Mouse (Mus musculus): ENCODE data around the gene Ran. TPM values are rescaled to one million over a fixed set of nuclear protein-coding genes. Genes with fewer than 3 reads are reported as not detected.
A peak's percentile ranks its signal among the peaks of the same experiment; 100 is the strongest.

Ran gene
- polyA plus RNA-seq, 2 experiments = 266 to 476 TPM

DNA sequence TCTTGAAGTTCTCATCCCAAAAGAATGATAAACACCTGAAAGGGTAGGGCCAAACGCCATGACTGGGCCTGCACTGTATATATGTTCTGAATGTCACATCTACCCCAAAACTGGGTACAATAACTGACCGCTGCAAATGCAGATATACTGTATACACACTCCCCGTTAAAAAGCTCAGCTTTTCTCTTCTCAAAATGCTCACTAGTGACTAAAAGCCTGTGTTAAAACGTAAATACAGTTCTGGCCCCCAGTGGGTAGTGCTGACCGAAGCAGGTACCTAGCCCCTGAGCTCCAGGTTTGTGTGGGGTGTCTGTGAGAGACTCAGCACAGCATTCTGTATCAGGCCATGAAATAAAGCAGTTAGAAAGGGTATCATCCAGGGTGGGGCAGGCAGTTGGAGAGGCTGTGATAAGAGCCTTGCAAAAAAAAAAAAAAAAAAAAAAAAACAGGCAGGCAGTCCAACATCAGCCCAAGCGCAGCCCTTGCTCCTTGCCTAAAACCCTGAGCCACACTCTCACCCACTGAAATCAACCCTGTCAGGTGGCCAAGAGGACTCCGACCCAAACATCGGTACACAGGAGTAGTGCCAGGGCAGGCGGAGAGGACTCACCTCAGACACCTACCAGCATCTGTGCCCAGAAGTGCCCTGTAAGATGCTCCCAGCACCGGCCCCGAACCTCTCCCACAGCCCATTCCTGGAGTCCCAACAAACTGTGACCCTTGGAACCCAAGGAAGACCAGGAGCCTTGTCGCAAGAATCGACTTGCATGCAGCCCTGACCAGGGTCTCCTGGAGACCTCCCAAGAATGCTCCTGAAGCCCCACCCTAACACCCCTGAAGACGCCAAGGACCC lies 12.5 kb upstream of the Ran start:
- H3K36me3 ChIP-seq (ENCODE audit: control insufficient read depth, insufficient read depth, low read length) = no peaks in the 10 kb centered on the region
- no peak overlapping the region for H3K27ac ChIP-seq (replicated peaks; ENCODE audit: low read depth, low read length)
- peak overlapping the region; percentile 86 for H3K4me2 ChIP-seq (replicated peaks; ENCODE audit: low read depth, low read length, severe bottlenecking)
- H3K27me3 ChIP-seq (ENCODE audit: control insufficient read depth, insufficient read depth, low read length) = no peaks in the 10 kb centered on the region
- 50% methylated on average over 13 of the region's 14 CpGs for WGBS
- peaks cover 9% of the 10 kb centered on the region for H3K4me1 ChIP-seq (ENCODE audit: control insufficient read depth, insufficient read depth, low read length)
- no peaks in the 10 kb centered on the region for H3K9me3 ChIP-seq (ENCODE audit: control insufficient read depth, low read length)
- no peak for TF ChIP-seq POLR2A (IDR thresholded peaks at IDR 0.05; ENCODE audit: borderline replicate concordance, extremely low read depth, insufficient read depth, insufficient read length)
- DNase-seq (ENCODE audit: low spot score) (no peak), ATAC-seq (ENCODE audit: low FRiP score, low read depth) (no peak)
- H3K4me3 ChIP-seq (replicated peaks; ENCODE audit: low read length) = peak overlapping the region; percentile 70
- H3K9ac ChIP-seq (ENCODE audit: low read depth, low read length, severe bottlenecking) = peak overlapping the region; percentile 71

DNA sequence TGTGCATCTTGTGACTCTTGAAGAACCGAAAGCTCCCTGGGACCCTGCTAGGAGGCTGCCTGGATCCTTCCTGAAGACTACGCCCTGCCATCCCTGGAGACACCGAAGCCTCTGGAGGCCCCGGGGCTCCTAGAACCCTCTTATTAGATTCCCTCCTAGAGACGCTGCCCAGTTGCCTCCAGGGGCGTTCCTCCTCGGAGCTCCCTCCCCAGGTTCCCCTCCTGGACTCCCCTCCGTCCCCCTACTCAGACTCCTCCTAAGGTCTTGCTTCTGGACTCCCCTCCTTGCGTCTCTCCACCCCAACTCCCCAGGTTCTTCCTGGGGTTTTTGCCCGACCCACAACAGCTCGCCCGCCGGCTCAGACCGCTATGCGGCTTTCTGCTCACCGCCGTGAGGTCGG lies 11.9 kb upstream of the Ran start:
- Histone ChIP-seq H3K4me1 (ENCODE audit: control insufficient read depth, insufficient read depth, low read length) (peaks cover 9% of the 10 kb centered on the region), H3K4me3 (replicated peaks; ENCODE audit: low read length) (peak overlapping the region; percentile 70), H3K4me2 (replicated peaks; ENCODE audit: low read depth, low read length, severe bottlenecking) (peak overlapping the region; percentile 86), H3K9me3 (ENCODE audit: control insufficient read depth, low read length) (no peaks in the 10 kb centered on the region), H3K27me3 (ENCODE audit: control insufficient read depth, insufficient read depth, low read length) (no peaks in the 10 kb centered on the region), H3K9ac (ENCODE audit: low read depth, low read length, severe bottlenecking) (peak overlapping the region; percentile 71), H3K36me3 (ENCODE audit: control insufficient read depth, insufficient read depth, low read length) (no peaks in the 10 kb centered on the region), H3K27ac (replicated peaks; ENCODE audit: low read depth, low read length) (no peak overlapping the region; the same call in 1 of the 2 replicates)
- TF ChIP-seq POLR2A (IDR thresholded peaks at IDR 0.05; ENCODE audit: borderline replicate concordance, extremely low read depth, insufficient read depth, insufficient read length) = no peak
- DNase-seq (ENCODE audit: low spot score) = no peak
- peak; percentile 62 for ATAC-seq (ENCODE audit: low FRiP score, low read depth)
- WGBS = 3% methylated on average over 18 of the region's 18 CpGs

DNA sequence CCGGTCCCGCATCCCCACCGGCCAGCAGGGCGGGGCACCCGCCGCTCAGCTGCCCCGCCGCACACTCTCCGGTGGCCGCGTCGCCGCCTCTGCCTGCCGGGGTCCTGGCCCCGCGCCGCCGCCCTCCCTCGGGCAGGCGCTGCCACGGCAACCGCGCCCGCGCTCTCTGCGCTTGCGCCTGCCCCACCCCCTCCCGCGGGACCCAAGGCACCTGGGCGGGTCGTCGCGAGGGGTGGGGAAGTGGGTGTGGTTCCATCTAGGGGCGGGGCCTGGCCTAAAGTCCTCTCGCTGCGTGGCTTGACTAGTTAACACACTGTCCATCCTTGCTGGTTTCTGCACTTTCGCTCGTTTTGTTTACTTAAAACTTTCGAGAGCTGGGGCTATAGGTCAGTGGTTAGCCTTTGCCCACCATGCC lies 11.4 kb upstream of the Ran start, which contains the start of gene Stx2:
TSS of gene Stx2 (minus strand) at position 163 of the 415 bp plus-strand sequence.
- Histone ChIP-seq H3K9me3 (ENCODE audit: control insufficient read depth, low read length) (no peaks in the 10 kb centered on the region), H3K4me2 (replicated peaks; ENCODE audit: low read depth, low read length, severe bottlenecking) (peak within 1 kb of the TSS; percentile 86), H3K4me3 (replicated peaks; ENCODE audit: low read length) (peak within 1 kb of the TSS; percentile 70), H3K27ac (replicated peaks; ENCODE audit: low read depth, low read length) (no peak within 1 kb of the TSS; the same call in 1 of the 2 replicates), H3K36me3 (ENCODE audit: control insufficient read depth, insufficient read depth, low read length) (no peaks in the 10 kb centered on the region), H3K27me3 (ENCODE audit: control insufficient read depth, insufficient read depth, low read length) (no peaks in the 10 kb centered on the region), H3K4me1 (ENCODE audit: control insufficient read depth, insufficient read depth, low read length) (peaks cover 9% of the 10 kb centered on the region), H3K9ac (ENCODE audit: low read depth, low read length, severe bottlenecking) (peak within 1 kb of the TSS; percentile 71)
- DNase-seq (ENCODE audit: low spot score) (peak; percentile 87), ATAC-seq (ENCODE audit: low FRiP score, low read depth) (peak; percentile 92)
- 2% methylated on average over 39 of the region's 39 CpGs for WGBS
- TF ChIP-seq POLR2A (IDR thresholded peaks at IDR 0.05; ENCODE audit: borderline replicate concordance, extremely low read depth, insufficient read depth, insufficient read length) = no peak

DNA sequence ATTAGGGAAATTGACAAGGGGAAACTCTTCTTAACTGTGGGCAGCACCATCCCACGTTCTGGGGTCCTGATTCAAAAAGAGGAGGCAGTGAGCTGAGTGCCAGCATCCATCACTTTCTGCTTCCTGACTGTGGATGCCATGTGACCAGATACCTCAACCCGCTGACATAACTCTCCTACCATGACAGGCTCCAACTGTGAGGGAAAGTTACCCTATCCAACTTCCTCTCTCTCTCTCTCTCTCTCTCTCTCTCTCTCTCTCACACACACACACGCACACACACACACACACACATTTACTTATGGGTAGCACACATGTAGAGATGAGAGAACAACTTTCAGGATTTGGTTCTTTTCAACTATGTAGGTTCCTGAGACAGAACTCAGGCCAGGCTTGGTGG lies 10.3 kb upstream of the Ran start:
- H3K36me3 ChIP-seq (ENCODE audit: control insufficient read depth, insufficient read depth, low read length) = no peaks in the 10 kb centered on the region
- DNase-seq (ENCODE audit: low spot score) (no peak), ATAC-seq (ENCODE audit: low FRiP score, low read depth) (no peak)
- WGBS = 81% methylated on average over 3 of the region's 3 CpGs
- peaks cover 9% of the 10 kb centered on the region for H3K4me1 ChIP-seq (ENCODE audit: control insufficient read depth, insufficient read depth, low read length)
- no peak overlapping the region for H3K27ac ChIP-seq (replicated peaks; ENCODE audit: low read depth, low read length)
- H3K9ac ChIP-seq (ENCODE audit: low read depth, low read length, severe bottlenecking) = no peak overlapping the region
- no peak overlapping the region for H3K4me3 ChIP-seq (replicated peaks; ENCODE audit: low read length)
- TF ChIP-seq POLR2A (IDR thresholded peaks at IDR 0.05; ENCODE audit: borderline replicate concordance, extremely low read depth, insufficient read depth, insufficient read length) = no peak
- no peak overlapping the region for H3K4me2 ChIP-seq (replicated peaks; ENCODE audit: low read depth, low read length, severe bottlenecking)
- no peaks in the 10 kb centered on the region for H3K27me3 ChIP-seq (ENCODE audit: control insufficient read depth, insufficient read depth, low read length)
- no peaks in the 10 kb centered on the region for H3K9me3 ChIP-seq (ENCODE audit: control insufficient read depth, low read length)

DNA sequence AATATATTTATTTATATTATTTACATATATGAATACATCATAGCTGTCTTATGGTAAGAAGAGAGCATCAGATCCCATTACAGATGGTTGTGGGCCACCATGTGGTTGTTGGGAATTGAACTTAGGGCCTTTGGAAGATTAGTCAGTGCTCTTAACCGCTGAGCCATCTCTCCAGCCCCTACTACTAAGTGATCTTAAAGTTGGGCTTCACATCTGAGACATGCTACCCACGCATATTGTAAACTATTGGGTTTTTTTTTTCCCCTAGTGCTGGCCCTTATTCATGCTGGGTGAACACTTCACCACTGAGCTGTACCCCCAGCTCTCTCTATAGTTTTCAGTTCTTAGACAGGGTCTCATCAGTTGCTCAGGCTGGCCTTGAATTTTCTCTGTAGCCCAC lies 8.9 kb upstream of the Ran start:
- H3K4me1 ChIP-seq (ENCODE audit: control insufficient read depth, insufficient read depth, low read length) = peaks cover 9% of the 10 kb centered on the region
- H3K27me3 ChIP-seq (ENCODE audit: control insufficient read depth, insufficient read depth, low read length) = no peaks in the 10 kb centered on the region
- no peak for TF ChIP-seq POLR2A (IDR thresholded peaks at IDR 0.05; ENCODE audit: borderline replicate concordance, extremely low read depth, insufficient read depth, insufficient read length)
- ATAC-seq (ENCODE audit: low FRiP score, low read depth) (no peak), DNase-seq (ENCODE audit: low spot score) (no peak)
- H3K36me3 ChIP-seq (ENCODE audit: control insufficient read depth, insufficient read depth, low read length) = no peaks in the 10 kb centered on the region
- H3K9ac ChIP-seq (ENCODE audit: low read depth, low read length, severe bottlenecking) = no peak overlapping the region
- whole genome bisulfite sequencing = 78% methylated on average over 2 of the region's 2 CpGs
- no peaks in the 10 kb centered on the region for H3K9me3 ChIP-seq (ENCODE audit: control insufficient read depth, low read length)
- no peak overlapping the region for H3K4me2 ChIP-seq (replicated peaks; ENCODE audit: low read depth, low read length, severe bottlenecking)
- no peak overlapping the region for H3K27ac ChIP-seq (replicated peaks; ENCODE audit: low read depth, low read length)
- no peak overlapping the region for H3K4me3 ChIP-seq (replicated peaks; ENCODE audit: low read length)
